Mouse (Mus musculus) forebrain, postnatal 0 days (tissue): ENCODE measurements at regions not wholly inside any gene's neighbourhood (a gene's known extent, or its start where the extent isn't known, plus 50 kb on each side); places are given as distances from the start of the nearest gene placed in this dataset.

Experiments
- ATAC-seq: fragments of 200-750 bp; cut with Nextera tagmentation; 2 replicates; pipeline ENCODE4 v1.8.0; 2017; ENCODE audit warnings: mild to moderate bottlenecking, moderate library complexity
- DNase-seq: peaks from one replicate; pipeline ENCODE4 v3.0.0-alpha.2; 2015
- H3K27ac ChIP-seq: fragments of 300-500 bp; sonication (generic); 2 replicates; pipeline ENCODE4 v1.5.1; 2014; ENCODE audit warnings: low read depth, mild to moderate bottlenecking, antibody characterized with exemption, low read length, moderate library complexity, mixed read lengths
- H3K27me3 ChIP-seq: fragments of 300-500 bp; sonication (generic); 2 replicates; pipeline ENCODE4 v1.6.1; 2014; ENCODE audit warnings: mild to moderate bottlenecking, low read length, mixed read lengths; ENCODE audit not compliant: insufficient read depth
- H3K36me3 ChIP-seq: fragments of 300-500 bp; sonication (generic); 2 replicates; pipeline ENCODE4 v1.6.1; 2014; ENCODE audit warnings: mild to moderate bottlenecking, moderate library complexity; ENCODE audit not compliant: insufficient read depth
- H3K4me1 ChIP-seq: fragments of 300-500 bp; sonication (generic); 2 replicates; pipeline ENCODE4 v1.6.1; 2014; ENCODE audit warnings: antibody characterized with exemption; ENCODE audit not compliant: insufficient read depth
- H3K4me2 ChIP-seq: fragments of 300-500 bp; sonication (generic); 2 replicates; pipeline ENCODE4 v1.6.1; 2014; ENCODE audit warnings: low read depth, mild to moderate bottlenecking, moderate library complexity
- H3K4me3 ChIP-seq: fragments of 300-500 bp; sonication (generic); 2 replicates; pipeline ENCODE4 v1.5.1; 2014; ENCODE audit warnings: low read depth, low read length, mixed read lengths
- H3K9ac ChIP-seq: fragments of 300-500 bp; sonication (generic); 2 replicates; pipeline ENCODE4 v1.6.1; 2014; ENCODE audit warnings: mild to moderate bottlenecking
- H3K9me3 ChIP-seq: fragments of 300-500 bp; sonication (generic); 2 replicates; pipeline ENCODE4 v1.6.1; 2016; ENCODE audit warnings: low read length
- CTCF ChIP-seq: sonication (generic); IDR thresholded peaks from 2 replicates; pipeline ENCODE4 v1.5.1; 2016; ENCODE audit warnings: antibody characterized with exemption, control low read depth, low read depth
- WGBS: fragments of 180-500 bp; shearing (Covaris S2); extraction: QIAGEN DNeasy Blood & Tissue Kit; methylation state at CpG from one replicate; pipeline ENCODE4 v1.1.7; 2014; 5-methylcytosine and 5-hydroxymethylcytosine counted together

DNA sequence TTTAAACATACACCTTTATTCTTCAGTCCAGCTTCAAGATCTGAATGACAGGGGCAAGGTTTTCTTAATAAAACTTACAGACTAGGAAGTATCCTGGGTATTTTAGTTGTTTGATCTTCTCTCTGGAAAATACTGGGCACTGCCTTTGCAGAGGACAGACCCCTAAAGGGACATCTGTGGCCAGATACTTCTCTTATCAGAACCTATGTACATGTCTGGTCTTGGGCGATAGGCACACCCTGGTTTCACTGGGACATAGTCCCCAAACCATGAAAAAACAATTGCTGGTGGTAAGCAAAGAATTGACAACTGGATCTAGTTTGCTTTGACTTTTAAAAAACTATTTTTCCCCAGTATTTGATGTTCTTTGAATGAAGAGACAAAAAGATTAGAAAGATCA, 189.5 kb upstream of the Veph1 start:
- no peak for ATAC-seq
- Histone ChIP-seq H3K27ac (no peak overlapping the region), H3K9me3 (no peaks in the 10 kb centered on the region), H3K4me2 (no peak overlapping the region), H3K9ac (no peak overlapping the region), H3K4me3 (no peak overlapping the region), H3K27me3 (peaks cover 9% of the 10 kb centered on the region; the same call in 1 of the 2 replicates), H3K36me3 (no peaks in the 10 kb centered on the region), H3K4me1 (no peaks in the 10 kb centered on the region)
- TF ChIP-seq CTCF = no peak
- 91% methylated on average over 1 of the region's 1 CpGs for WGBS
- DNase-seq = no peak

- no peak overlapping the region for H3K4me3 ChIP-seq
- H3K9me3 ChIP-seq = no peaks in the 10 kb centered on the region
- DNase-seq = peak; percentile 61
- peak; percentile 77 for ATAC-seq
- 0 out of 2 replicates have a peak, but pooled peaks cover 4% of the 10 kb centered on the region for H3K4me1 ChIP-seq
- H3K4me2 ChIP-seq = no peak overlapping the region
- 25% methylated on average over 6 of the region's 6 CpGs for WGBS
- no peak overlapping the region for H3K9ac ChIP-seq
- H3K27ac ChIP-seq = no peak overlapping the region
- no peaks in the 10 kb centered on the region for H3K27me3 ChIP-seq
- no peak for TF ChIP-seq CTCF
- no peaks in the 10 kb centered on the region for H3K36me3 ChIP-seq
Observed at GRCm38 (mm10) chr3:66480718-66481117, 184.1 kb upstream of the Veph1 start.

GRCm38 (mm10) chr3:66479266-66479665, 182.6 kb upstream of the Veph1 start:
- Histone ChIP-seq H3K4me3 (no peak overlapping the region), H3K9me3 (no peaks in the 10 kb centered on the region), H3K4me2 (no peak overlapping the region), H3K4me1 (0 out of 2 replicates have a peak, but pooled peaks cover 4% of the 10 kb centered on the region), H3K27ac (no peak overlapping the region), H3K27me3 (no peaks in the 10 kb centered on the region), H3K36me3 (no peaks in the 10 kb centered on the region), H3K9ac (no peak overlapping the region)
- 63% methylated on average over 4 of the region's 4 CpGs for WGBS
- TF ChIP-seq CTCF = no peak
- DNase-seq (no peak), ATAC-seq (no peak)

- Histone ChIP-seq H3K27me3 (no peaks in the 10 kb centered on the region), H3K36me3 (no peaks in the 10 kb centered on the region), H3K9ac (no peak overlapping the region), H3K4me1 (no peaks in the 10 kb centered on the region), H3K4me3 (no peak overlapping the region), H3K27ac (no peak overlapping the region), H3K4me2 (no peak overlapping the region), H3K9me3 (no peaks in the 10 kb centered on the region)
- no peak for ATAC-seq
- DNase-seq = peak; percentile 31
- 42% methylated on average over 5 of the region's 5 CpGs for WGBS
- no peak for TF ChIP-seq CTCF
Observed at GRCm38 (mm10) chr3:66466321-66466720, 169.7 kb upstream of the Veph1 start.

- ATAC-seq (no peak), DNase-seq (no peak)
- H3K9ac ChIP-seq = no peak overlapping the region
- no peaks in the 10 kb centered on the region for H3K27me3 ChIP-seq
- TF ChIP-seq CTCF = no peak
- H3K27ac ChIP-seq = no peak overlapping the region
- WGBS = 41% methylated on average over 1 of the region's 1 CpGs
- no peaks in the 10 kb centered on the region for H3K9me3 ChIP-seq
- H3K4me1 ChIP-seq = no peaks in the 10 kb centered on the region
- no peaks in the 10 kb centered on the region for H3K36me3 ChIP-seq
- no peak overlapping the region for H3K4me3 ChIP-seq
- no peak overlapping the region for H3K4me2 ChIP-seq
Observed at GRCm38 (mm10) chr3:66465371-66465770, 168.7 kb upstream of the Veph1 start.

DNA sequence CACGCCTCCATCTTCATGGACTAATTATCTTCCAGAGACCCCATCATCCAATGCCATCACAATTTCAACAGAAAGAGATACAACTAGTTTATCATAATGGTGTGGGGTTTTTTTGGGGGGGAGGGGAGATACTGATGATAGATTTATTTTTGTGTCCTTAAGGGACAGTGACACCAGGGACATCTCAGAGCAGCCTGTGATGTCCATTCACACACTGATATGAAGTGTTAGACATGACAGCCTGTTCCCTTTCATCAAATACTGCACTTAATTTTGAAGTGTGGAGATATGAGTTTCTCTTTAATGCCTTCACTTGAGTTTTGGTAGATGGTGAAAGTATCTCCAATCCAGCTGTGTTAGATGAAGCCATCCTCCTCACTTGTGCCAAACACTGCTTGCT, 165.7 kb upstream of the Veph1 start:
- 79% methylated on average over 1 of the region's 1 CpGs for WGBS
- Histone ChIP-seq H3K27me3 (no peaks in the 10 kb centered on the region), H3K27ac (no peak overlapping the region)

DNA sequence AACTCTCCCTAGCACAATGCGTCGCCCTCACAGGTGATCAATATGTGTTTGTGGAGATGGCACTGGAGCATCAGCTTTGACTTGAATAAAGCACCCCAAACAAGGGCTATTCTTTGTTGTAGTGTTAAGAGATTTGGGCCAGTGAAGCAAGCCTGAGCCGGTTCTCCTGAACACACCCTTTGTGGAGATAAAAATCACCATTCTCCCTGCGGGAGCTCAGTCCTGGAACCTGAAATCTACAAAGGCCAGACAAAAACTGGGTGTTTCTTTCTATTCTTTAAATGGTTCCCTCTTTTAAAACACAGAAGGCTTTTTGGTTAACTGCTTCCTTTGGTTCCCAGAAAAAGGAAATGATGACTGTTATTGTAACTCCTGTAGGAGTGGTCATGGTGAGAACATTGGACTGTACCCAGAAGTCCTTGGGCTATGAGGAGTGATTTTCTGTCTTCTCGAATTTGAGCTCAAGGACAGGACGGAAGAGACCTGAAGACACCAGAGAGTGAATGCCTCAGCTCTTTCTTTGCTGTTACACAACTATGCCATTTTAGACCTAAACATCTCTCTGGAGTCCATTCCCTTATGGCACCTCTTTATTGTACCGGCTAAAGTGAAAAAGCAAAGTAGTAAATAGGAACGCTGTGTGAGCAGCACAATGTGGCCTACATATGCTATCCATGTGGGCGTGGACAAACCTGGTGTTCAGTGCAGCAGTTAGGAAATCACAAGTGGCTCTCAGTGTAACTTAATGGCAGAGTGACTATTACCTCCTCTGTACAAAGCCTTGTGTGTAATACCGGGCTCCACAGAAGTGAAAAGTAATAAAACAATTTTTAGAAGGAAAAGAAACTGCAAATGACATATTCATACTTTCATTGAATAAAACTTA, 149.9 kb upstream of the Veph1 start:
- no peak overlapping the region for H3K4me2 ChIP-seq
- no peaks in the 10 kb centered on the region for H3K9me3 ChIP-seq
- WGBS = 82% methylated on average over 10 of the region's 10 CpGs
- no peak overlapping the region for H3K4me3 ChIP-seq
- H3K27me3 ChIP-seq = no peaks in the 10 kb centered on the region
- no peak for TF ChIP-seq CTCF
- H3K9ac ChIP-seq = no peak overlapping the region
- no peaks in the 10 kb centered on the region for H3K4me1 ChIP-seq
- no peak overlapping the region for H3K27ac ChIP-seq
- no peaks in the 10 kb centered on the region for H3K36me3 ChIP-seq
- DNase-seq (no peak), ATAC-seq (no peak)

More for the DNA sequence above, 165.7 kb upstream of the Veph1 start:
- DNase-seq (no peak), ATAC-seq (no peak)
- H3K9me3 ChIP-seq = no peaks in the 10 kb centered on the region
- H3K4me1 ChIP-seq = no peaks in the 10 kb centered on the region
- H3K9ac ChIP-seq = no peak overlapping the region
- H3K4me2 ChIP-seq = no peak overlapping the region
- no peak overlapping the region for H3K4me3 ChIP-seq
- no peaks in the 10 kb centered on the region for H3K36me3 ChIP-seq
- no peak for TF ChIP-seq CTCF
